Mouse (Mus musculus) cerebellum, postnatal 4 days (tissue): ENCODE results near the gene A830031A19Rik.
A peak's percentile ranks its signal among the peaks of the same experiment; 100 is the strongest.

Experiments
- DNase-seq, 2 experiments: peaks; one replicate each; pipeline ENCODE4 v3.0.0; 2022; ENCODE audit warnings: low spot score in 2 of 2, mixed read lengths in 1 of 2

The A830031A19Rik gene

DNA sequence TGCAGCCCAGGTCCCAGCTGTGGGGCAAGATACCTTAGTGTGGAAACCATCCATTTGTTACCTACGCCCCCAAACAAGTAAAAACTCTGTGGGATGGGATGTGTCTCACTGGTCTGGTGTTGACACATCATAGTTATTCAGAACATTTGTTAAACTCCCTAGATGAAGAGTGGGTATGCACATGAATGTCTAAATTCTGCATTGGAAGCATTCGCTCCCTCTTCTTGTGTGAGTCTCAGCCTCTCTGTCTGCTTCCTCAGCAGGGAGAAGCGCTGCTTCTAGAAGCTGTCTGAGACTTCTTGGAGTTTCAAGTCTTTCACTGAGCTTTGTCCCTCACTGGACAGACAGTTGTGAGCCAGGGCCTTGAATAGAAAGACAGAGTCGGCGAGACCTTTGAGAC lies 65.9 kb downstream of the A830031A19Rik start:
- DNase-seq = no peak

DNA sequence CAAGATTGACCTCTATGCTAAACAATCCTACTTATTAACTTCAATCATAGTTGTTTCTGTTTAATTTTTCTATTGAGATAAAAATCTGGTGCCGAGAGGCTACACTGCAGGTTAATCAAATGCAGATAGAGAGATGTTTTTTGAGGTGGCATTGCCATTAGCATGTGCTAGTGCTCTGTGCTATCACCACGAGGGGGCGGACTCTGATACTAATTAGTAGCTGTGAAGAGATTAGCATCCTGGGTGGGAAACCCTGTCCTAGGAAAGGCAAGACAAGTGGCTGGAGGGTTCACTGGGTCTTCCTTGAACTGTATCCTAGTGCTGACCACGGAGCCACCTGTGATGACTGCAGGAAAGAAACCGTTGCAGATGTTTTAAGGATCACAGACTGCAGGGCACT lies 66.6 kb downstream of the A830031A19Rik start:
- DNase-seq = peak in 1 of 2 experiments; percentile 23

DNA sequence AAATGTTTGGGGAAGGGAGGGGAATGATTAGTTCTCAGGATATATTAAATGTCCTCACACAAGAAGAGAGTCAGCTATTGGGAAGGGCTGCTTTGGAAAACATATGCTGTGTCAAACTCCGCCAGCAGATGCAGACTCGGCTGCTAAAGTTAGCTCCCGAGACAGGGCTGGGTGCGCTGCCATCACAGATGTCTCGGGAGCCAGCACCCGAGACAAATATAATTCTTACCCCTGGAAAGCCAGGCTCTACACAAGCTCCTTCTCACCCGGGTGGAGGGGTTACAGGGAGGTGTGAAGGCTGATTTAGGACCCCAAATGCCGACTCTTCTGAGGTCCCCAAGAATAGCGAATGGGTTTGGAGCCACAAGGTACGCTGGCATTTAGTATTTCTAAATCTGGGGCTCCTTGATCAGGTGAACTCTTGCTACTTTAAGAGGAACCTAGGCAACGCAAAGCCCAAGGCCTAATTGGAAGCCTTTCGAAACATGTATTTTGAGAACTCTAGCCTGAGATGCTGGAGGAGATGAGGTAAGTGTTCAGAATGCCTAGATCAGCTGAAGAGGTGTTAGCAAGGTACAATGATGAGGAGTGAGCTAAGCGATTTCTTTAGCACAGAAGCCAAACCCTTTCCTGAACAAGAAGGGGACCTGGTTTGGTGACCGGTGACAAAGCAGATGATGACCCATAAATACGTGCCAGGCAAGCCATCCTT lies 69.3 kb downstream of the A830031A19Rik start:
- no peak for DNase-seq

DNA sequence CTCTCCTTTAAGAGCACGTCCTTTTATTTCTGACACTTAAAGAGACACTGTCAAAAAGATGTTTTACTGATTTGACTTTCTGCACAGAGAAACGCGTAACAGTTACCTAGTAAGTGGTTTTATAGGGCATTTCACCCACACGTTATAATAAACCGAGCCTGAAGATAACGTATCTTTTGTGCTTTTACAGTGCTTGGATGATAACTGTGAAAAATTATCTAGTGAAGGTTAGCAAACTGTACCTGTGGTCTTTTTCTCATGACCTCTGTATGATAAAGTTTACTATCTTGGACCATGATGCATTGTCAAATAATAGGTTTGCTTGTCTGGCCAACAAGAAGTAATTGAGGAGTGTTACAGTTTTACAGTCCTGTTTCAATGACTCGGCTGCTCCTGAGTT lies 74.2 kb downstream of the A830031A19Rik start:
- no peak for DNase-seq
